Mouse (Mus musculus) megakaryocyte, adult 5-6 weeks (primary cell): ENCODE results near the gene Pex6. TPM values are rescaled to one million over a fixed set of nuclear protein-coding genes. Genes with fewer than 3 reads are reported as not detected.
A peak's percentile ranks its signal among the peaks of the same experiment; 100 is the strongest.

Source experiments
- ATAC-seq: 2 replicates; pipeline ENCODE4 v1.8.0; 2016; ENCODE audit warnings: mild to moderate bottlenecking, inconsistent platforms; ENCODE audit not compliant: poor library complexity, severe bottlenecking
- total RNA-seq, 2 experiments: library from RNA; stranded (forward) in 1 of 2; stranded (reverse) in 1 of 2; fragments of 153-499, 151-499 nt in 1 of 2; fragments of 221-1000, 200-1000 nt in 1 of 2; gene quantifications; 2 replicates each; pipeline versions ENCODE4 v1.2.3 to v1.2.4; 2015 to 2017

The Pex6 gene
- total RNA-seq (2015) (7.6 and 8.1 TPM in 2 replicates), total RNA-seq (2017) (8.1 and 9.7 TPM in 2 replicates)

DNA sequence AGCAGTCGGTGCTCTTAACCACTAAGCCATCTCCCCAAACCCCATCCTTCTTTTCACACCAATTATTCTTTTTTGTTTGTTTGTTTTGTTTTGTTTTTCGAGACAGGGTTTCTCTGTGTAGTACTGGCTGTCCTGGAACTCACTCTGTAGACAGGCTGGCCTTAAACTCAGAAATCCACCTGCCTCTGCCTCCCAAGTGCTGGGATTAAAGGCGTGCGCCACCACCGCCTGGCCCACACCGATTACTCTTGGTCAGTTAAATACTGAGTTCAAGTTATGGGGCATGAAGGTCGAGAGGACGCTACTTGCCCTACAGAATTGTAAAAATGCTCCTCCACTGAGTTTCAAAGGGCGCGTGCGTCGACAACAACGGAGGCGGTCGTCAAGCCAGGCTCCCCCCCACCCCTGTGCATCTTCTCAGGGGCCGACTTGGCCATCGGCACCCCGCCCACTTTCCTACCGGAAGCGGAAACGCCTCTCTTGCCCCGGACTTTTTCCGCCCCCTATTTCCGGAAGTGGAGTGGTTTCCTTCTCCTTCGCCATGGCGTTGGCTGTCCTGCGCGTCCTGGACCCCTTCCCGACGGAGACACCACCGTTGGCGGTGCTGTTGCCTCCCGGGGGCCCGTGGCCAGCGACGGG, at the start of gene Pex6:
Pex6 (plus strand) TSS at position 505 of the 639 bp plus-strand sequence.
- peak; percentile 99 for ATAC-seq

- no peak for ATAC-seq
Observed at GRCm38 (mm10) chr17:46661981-46662380, 49.3 kb upstream of the Pex6 start.

- no peak for ATAC-seq
Observed at GRCm38 (mm10) chr17:46662730-46663129, 48.5 kb upstream of the Pex6 start.

- ATAC-seq: no peak
Observed at GRCm38 (mm10) chr17:46667712-46668111, 43.6 kb upstream of the Pex6 start.

DNA sequence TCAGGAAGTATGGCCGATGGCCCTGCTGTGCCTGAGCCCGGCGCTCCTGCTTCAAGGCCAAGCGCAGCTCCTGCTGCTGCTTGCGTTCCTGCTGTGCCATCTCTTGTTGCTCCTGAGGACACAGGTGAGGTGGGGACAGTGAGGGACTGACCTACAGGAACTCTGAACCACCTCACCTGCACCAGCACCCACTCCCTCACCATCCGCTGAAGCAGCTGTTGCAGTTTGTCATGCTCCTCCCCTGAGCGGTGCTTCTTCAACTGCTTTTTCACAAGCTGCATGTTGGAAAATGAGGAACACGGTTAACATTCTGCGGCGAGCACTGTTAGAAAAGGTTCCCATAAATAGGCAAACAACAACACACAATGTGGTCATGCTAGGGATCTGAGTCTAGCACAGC, 41.4 kb upstream of the Pex6 start:
- no peak for ATAC-seq

DNA sequence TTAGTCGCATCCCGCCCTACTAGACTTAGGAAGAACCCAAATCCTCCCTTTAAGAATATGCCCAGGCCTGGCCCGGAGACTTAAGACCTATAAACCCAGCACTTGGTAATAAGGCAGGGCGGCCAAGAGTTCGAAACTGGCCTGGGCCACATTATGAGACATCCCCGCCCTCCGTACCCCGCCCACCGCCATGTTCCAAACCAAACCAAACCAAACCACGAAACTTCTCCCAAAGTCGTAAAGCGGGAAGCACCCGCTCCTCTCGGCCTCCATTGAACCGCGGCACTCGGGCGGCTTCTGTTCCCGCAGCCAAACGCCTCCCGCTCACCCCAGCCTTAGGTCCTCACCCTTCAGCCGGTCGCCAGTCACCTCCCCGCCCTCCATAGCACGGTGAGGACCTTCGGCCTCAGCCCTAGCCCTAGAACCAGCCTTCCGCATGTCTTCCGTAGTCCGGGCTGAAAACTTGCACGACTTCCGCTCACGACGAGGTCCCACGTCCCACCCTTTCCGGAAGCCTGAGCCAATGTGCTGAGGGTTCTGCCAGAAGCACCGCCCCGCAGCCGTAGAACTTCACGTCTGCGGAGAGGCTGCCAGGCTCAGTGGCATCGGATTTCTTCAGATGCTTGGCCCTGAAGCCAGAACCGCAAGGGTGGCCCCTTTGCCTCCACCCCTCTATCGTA, 37.3 kb upstream of the Pex6 start, which contains the start of gene Rrp36:
Rrp36 (minus strand) TSS at position 503 of the 680 bp plus-strand sequence.
- peak; percentile 99 for ATAC-seq

DNA sequence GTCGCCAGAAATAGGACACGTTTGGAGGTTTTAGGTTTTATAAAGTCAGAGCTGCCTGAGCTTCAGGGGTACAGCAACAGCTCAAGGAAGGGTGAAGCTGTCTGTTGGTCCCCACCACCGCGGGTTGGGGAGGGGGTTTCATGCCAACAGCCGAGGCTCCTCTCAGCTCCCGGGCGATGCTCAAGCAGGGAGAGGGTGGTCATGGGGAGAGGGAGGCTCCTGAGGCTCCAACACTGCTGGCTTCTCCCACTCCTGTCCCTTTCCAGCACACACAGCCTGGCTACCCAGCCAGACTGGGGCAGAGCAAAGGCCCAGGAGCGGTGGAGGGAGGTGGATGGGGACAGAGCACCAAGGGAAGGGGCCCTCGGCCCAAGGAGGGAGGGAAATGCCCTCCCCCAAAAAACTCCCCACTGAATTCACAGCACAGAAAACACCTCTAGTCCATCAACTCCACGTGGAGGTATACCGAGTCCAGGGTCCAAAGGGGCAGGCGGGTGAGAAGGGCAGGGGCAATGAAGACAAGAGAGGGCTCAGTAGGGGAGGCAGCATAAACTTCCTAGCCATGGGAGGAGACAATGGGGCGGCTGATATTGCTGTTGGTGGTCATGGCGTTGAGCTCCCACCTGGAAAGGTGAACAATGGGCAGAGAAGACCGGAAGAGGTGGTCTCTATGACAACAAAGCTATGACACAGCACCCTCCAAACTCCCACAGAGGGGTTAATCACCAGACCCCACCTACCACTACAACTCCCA, 36.6 kb upstream of the Pex6 start:
- ATAC-seq: no peak

DNA sequence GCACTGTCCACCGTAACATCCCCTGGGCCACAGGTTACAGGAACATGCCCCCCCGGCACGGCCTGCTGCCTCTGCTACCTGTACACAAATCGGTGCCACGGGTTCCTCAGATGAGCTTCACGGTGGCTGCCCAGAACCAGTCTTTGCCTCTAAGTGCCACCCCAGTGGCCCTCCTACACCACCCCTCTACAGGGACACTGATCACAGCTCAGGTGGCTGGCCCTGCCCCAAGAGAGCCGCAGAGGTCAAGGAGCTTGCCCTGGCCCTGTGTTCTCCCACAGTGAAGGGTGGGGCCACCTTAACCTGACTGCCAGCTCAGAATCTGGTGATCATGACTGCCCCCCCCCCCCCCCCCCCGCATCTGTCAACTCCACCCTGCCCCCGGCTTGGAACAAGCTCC, 32.8 kb upstream of the Pex6 start, which contains the start of gene Mea1:
Mea1 (plus strand) TSS at position 378 of the 400 bp plus-strand sequence.
- no peak for ATAC-seq

DNA sequence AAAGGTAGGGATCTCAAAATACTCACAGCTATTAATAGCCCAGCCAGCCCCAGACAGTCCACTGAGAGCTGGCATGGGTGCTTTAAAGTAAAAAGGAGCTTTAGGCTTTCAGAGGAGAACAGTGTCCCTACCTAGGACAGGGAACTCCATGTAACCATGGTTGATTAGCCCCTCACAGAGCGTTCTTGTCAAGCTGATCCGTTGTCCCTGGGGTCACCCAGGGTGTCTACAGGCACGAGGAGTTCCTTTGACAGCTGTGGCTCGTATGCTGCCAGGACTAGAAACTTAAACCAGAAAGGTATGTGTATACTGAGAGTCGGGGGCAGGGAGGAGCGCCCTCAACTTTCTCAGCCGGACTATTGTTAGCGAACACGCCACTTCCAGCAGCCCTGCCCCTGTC, 32.4 kb upstream of the Pex6 start:
- no peak for ATAC-seq

DNA sequence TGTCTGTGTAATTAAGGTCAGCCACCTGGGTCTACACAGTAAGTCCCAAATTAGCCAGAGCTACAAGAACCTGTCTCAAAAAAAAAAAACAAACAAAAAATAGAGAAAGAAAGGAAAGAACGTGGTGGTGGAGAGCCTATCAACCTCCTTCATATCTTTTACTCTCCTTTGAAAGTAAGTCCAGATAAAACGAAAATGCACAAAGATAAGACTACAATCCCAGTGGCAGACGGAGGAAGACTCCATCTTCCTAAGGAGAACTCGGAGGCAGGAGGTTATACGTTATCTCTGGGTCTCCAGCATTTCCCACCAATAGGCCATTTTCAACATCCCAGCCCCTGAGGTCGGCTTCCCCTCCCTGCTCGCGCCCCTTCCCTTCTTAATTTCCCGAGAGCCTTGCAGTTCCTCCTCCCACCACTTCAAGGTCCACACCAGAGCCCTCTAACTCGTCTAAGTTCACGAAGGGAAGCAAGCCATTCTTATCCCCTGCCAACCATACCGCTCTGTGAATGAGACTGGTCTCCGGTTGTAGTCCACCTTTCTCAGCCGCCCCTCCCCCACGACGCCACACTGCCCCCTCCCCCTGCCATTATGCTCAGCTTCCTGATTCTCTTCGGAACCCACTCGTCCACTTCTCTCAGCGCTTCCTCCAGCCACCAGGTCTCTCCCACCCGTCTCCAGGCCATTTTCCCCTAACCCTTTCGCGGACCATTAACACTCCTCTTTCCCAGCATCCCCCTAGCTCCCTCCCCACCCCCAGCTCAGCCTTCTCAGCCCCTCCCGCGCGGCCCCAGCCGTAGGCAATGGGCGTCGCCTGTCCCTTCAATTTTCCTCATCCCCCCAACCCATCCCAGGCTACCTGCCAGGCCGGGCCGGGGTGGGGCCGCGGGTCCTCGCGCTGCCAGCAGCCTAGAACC, 31.2 kb upstream of the Pex6 start:
- ATAC-seq: peak; percentile 6; the same call in 1 of the 2 replicates

DNA sequence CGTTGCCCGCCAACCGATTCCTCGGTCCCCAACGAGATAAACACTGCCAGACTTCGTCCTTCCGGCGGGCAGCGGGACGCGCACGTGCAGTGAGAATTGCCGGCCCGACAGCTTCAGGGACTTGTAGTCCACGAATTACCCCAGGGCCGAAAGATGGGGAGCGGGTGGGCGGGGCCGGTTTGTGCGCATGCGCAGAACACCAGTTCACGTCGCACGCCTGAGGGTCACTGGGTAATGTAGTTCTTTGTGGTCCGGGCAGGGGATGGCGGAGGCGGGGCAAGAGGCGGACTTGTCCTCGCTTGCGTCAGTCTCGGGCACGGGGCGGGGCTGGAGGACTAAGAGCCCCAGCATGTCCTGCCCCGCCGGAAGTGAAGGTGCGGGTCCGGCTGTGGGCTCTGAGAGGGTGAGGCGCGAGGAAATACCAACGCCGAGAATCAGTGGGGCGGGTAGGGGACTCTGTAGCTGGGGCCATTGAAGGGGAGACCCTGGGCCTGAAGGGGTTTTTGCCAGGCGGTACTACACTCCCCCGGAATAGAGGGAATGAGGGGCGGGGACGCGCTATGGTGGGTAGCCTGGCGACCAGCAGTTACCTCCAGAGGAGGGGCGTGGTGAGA, 30.4 kb upstream of the Pex6 start, which contains the start of gene Klhdc3:
Klhdc3 (minus strand) TSS at position 155 of the 614 bp plus-strand sequence.
- ATAC-seq: peak; percentile 97

- no peak for ATAC-seq
Observed at GRCm38 (mm10) chr17:46681466-46682118, 29.7 kb upstream of the Pex6 start.

DNA sequence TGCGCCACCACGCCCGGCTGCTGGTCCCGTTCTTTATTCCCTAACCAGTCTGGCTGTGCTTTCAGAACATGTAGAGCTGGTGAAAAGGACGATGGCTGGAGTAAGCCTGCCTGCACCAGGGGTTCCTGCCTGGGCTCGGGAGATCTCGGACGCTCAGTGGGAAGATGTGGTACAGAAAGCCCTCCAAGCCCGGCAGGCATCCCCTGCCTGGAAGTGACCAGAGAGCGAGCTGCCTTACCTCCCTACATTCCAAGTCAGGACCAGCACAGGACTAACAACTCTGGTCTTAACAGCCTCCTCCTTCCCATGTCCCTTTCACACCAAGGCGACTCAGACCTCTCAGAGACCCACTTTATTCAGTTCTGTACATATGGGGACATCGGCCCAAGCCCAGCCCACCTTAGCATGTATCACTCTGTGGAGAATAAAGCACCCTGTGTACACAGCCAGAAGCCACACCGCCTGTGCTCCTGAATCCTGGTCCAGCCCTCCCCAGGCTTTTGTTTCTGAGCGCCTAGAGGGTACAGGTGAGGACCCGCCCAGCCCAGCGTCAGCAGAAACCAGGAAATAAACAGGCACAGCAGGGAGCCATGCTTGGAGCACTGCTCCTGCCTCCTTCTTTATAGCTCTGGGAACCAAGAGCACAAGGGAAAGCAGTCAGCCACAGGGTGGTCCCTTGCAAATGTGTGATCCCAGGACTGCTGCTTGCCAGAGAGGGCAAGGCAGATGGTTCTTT, 28.4 kb upstream of the Pex6 start:
- ATAC-seq: no peak

GRCm38 (mm10) chr17:46685913-46686312, 25.4 kb upstream of the Pex6 start:
- no peak for ATAC-seq

DNA sequence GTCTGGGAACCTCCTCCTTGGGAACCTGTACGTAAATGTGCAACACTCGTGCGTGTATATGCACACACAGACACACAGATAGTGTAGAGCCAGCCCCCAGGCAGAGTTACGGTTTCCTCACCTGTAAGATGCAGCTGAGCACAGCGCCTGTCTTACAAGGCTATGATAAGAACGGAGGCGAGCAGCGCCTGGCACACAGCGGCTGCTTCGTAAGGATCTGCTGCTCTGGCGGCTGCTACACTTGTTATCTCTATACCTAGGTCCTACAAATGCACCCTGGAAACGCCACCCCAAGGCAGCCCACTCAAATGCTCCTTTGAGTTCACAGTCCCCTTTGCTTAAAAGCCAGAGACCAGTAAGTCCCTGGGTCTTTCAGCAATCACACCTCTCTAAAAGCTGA, 20.6 kb upstream of the Pex6 start:
- ATAC-seq: no peak

DNA sequence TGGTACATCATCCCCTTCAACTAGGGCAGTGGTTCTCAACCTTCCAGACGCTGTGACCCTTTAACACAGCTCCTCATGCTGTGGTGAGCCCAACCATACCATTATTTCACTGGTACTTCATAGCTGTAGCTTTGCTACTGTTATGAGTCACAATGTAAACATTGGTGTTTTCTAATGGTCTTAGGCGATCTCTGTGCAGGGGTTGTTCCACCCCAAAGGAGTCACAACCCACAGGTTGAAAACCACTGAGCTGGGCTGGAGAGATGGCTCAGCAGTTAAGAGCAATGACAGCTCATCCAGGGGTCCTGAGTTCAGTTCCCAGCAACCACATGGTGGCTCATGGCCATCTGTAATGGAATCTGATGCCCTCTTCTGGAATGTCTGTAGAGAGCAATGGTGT, 19.9 kb upstream of the Pex6 start:
- ATAC-seq: no peak

DNA sequence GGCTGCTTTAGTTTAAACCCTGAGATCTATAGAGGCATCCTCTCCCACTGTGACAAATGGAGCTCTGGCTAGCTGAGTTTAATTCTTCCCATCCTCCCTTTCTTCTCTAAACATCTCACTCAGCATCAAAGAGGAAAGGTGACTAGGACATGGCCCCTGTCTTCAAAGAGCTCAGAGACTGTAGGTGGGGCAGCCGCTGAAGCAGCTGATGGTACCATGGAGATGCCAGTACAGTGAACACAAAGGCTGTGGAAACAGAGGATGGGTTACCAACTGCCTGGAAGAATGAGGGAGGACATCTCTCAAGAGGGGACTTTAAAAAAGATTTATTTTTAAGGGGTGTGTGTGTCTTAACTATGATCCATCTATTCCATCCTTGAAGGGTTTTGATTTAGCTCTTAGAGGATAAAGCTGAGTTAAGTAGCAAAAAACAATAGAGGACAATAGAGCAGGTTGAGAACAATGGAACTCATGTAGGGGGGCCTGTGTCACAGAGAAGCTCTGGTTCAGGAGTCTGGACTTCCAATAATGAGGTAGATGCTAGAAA, 16.7 kb upstream of the Pex6 start:
- ATAC-seq: no peak

GRCm38 (mm10) chr17:46698515-46698914, 12.7 kb upstream of the Pex6 start:
- ATAC-seq: no peak

DNA sequence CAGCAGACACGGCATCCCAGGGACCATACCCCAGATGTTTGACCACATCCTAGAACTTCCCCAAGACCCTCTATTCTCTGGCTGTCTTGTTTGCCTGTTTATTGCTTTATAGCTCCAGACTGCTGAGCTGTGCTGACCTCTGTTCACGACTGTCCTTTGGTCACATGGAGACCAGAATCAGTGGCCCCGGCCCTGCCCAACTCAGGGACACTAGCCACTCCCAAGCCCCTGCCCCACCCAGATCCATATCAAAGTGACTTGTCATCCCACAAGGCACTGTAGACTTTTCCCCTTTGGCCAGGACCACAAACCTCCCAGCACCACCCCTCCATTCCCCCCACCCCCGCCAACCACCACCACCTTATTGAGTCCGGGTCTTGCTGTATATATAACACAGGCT, 12.0 kb upstream of the Pex6 start:
- no peak for ATAC-seq
